Mouse (Mus musculus): Measurements from ENCODE around the gene Mogs. TPM values are rescaled to one million over a fixed set of nuclear protein-coding genes. Genes with fewer than 3 reads are reported as not detected.

Gene Mogs
- total and polyA plus RNA-seq, 3 experiments = 150 to 209 TPM; not detected in 1

- no peak for TF ChIP-seq USF1 (IDR thresholded peaks at IDR 0.05; ENCODE audit: low read depth, low read length)
- 0 out of 2 replicates have a peak, but pooled peaks have one; percentile 33 for TF ChIP-seq ZMIZ1 (IDR thresholded peaks at IDR 0.05; ENCODE audit: low read depth, low read length)
- TF ChIP-seq ZC3H11A (IDR thresholded peaks at IDR 0.05; ENCODE audit: low read depth, low read length) = peak; percentile 1; the same call in 1 of the 2 replicates
- TF ChIP-seq TCF12 (IDR thresholded peaks at IDR 0.05; ENCODE audit: low read depth, low read length) = no peak
- TF ChIP-seq MAX (IDR thresholded peaks at IDR 0.05; ENCODE audit: low read length) = no peak
- TF ChIP-seq E2F4 (IDR thresholded peaks at IDR 0.05; ENCODE audit: borderline replicate concordance, low read depth, low read length) = no peak
- TF ChIP-seq CHD1 (IDR thresholded peaks at IDR 0.05; ENCODE audit: low read depth, low read length) = peak; percentile 60; the same call in 1 of the 2 replicates
- H3K79me2 ChIP-seq (ENCODE audit: control insufficient read depth, insufficient read depth, low read length, poor library complexity) = peaks cover 20% of the 10 kb centered on the region
- peak within 1 kb of the TSS; percentile 92 for H3K9ac ChIP-seq (ENCODE audit: control insufficient read depth, low read depth, low read length, poor library complexity, severe bottlenecking)
- peak within 1 kb of the TSS; percentile 81 for H3K27ac ChIP-seq (ENCODE audit: control insufficient read depth, low read depth, low read length)
- no peaks in the 10 kb centered on the region for H3K27me3 ChIP-seq (ENCODE audit: control insufficient read depth in 1 of 2, insufficient read depth in 2 of 2, low read length in 2 of 2)
- no peak for DNase-seq (ENCODE audit: low read depth, low spot score)
- H3K36me3 ChIP-seq (ENCODE audit: control insufficient read depth in 1 of 2, insufficient read depth in 2 of 2, low read length in 2 of 2) = peaks cover 0 to 18% of the 10 kb centered on the region in 2 experiments; a peak in 2 of 4 replicates
- peaks cover 0 to 11% of the 10 kb centered on the region in 2 experiments; a peak in 2 of 4 replicates for H3K4me1 ChIP-seq (ENCODE audit: control insufficient read depth in 1 of 2, insufficient read depth in 2 of 2, low read length in 2 of 2)
- H3K9me3 ChIP-seq (replicated peaks; ENCODE audit: insufficient read depth, low read length) = no peaks in the 10 kb centered on the region
- peak within 1 kb of the TSS; percentile 76 to 96 for H3K4me3 ChIP-seq (ENCODE audit: control insufficient read depth in 1 of 2, insufficient read depth in 1 of 2, low read depth in 2 of 2, low read length in 2 of 2)
Observed at GRCm38 (mm10) chr6:83125331-83125730, 10.0 kb downstream of the Mogs start, which contains the start of gene Ino80b. Gene Ino80b (minus strand): TSS chr6:83125431.

GRCm38 (mm10) chr6:83127419-83127818 is 12.1 kb downstream of the Mogs start:
- Histone ChIP-seq H3K9me3 (replicated peaks; ENCODE audit: insufficient read depth, low read length) (no peaks in the 10 kb centered on the region), H3K4me3 (ENCODE audit: control insufficient read depth in 1 of 2, insufficient read depth in 1 of 2, low read depth in 2 of 2, low read length in 2 of 2) (no peak overlapping the region), H3K4me1 (ENCODE audit: control insufficient read depth in 1 of 2, insufficient read depth in 2 of 2, low read length in 2 of 2) (peaks cover 0 to 17% of the 10 kb centered on the region in 2 experiments; a peak in 3 of 4 replicates), H3K79me2 (ENCODE audit: control insufficient read depth, insufficient read depth, low read length, poor library complexity) (peaks cover 11% of the 10 kb centered on the region), H3K27me3 (ENCODE audit: control insufficient read depth in 1 of 2, insufficient read depth in 2 of 2, low read length in 2 of 2) (no peaks in the 10 kb centered on the region), H3K36me3 (ENCODE audit: control insufficient read depth in 1 of 2, insufficient read depth in 2 of 2, low read length in 2 of 2) (peaks cover 0 to 16% of the 10 kb centered on the region in 2 experiments; a peak in 2 of 4 replicates), H3K9ac (ENCODE audit: control insufficient read depth, low read depth, low read length, poor library complexity, severe bottlenecking) (no peak overlapping the region), H3K27ac (ENCODE audit: control insufficient read depth, low read depth, low read length) (no peak overlapping the region)
- no peak for DNase-seq (ENCODE audit: low read depth, low spot score)
- TF ChIP-seq MAFK (IDR thresholded peaks at IDR 0.05; ENCODE audit: borderline replicate concordance, low read depth, low read length) (no peak), ETS1 (IDR thresholded peaks at IDR 0.05; ENCODE audit: low read depth, low read length) (no peak), RAD21 (IDR thresholded peaks at IDR 0.05; ENCODE audit: low read depth, low read length) (peak; percentile 1; the same call in 1 of the 2 replicates), CTCF (IDR thresholded peaks at IDR 0.05 in 2 of 3, conservative IDR thresholded peaks at IDR 0.05 in 1 of 3; ENCODE audit: control insufficient read depth in 1 of 3, insufficient read depth in 1 of 3, low read depth in 2 of 3, low read length in 3 of 3, poor library complexity in 1 of 3, severe bottlenecking in 1 of 3) (peak; percentile 30 to 56 (median 46)), SMC3 (IDR thresholded peaks at IDR 0.05; ENCODE audit: low read depth, low read length) (peak; percentile 32), GATA1 (IDR thresholded peaks at IDR 0.05; ENCODE audit: low read depth, low read length) (no peak), ZKSCAN1 (IDR thresholded peaks at IDR 0.05; ENCODE audit: low read depth, low read length) (no peak), TCF12 (IDR thresholded peaks at IDR 0.05; ENCODE audit: low read depth, low read length) (no peak), ZC3H11A (IDR thresholded peaks at IDR 0.05; ENCODE audit: low read depth, low read length) (0 out of 2 replicates have a peak, but pooled peaks have one; percentile 8), MYC (IDR thresholded peaks at IDR 0.05; ENCODE audit: low read depth, low read length) (peak; percentile 72; the same call in 1 of the 2 replicates)

Measured in MEL (cell line).